Mouse (Mus musculus): ENCODE results near the gene Adamtsl3.

GRCm38 (mm10) chr7:82395751-82396512 lies 60.4 kb downstream of the Adamtsl3 start:
- no peak for TF ChIP-seq CTCF (IDR thresholded peaks at IDR 0.05; ENCODE audit: low read depth, low read length)
- no peak for TF ChIP-seq POLR2A (IDR thresholded peaks at IDR 0.05; ENCODE audit: borderline replicate concordance, low read depth, low read length)
